Mouse (Mus musculus): ENCODE data around the gene Zfp560. TPM values are rescaled to one million over a fixed set of nuclear protein-coding genes. Genes with fewer than 3 reads are reported as not detected.
"Not testable (repeated sequence)": the region's sequence is repeated elsewhere in the genome, so short reads cannot be mapped to it uniquely, and the experiment has no call there.

Gene Zfp560
- polyA plus RNA-seq, 1 experiment from 2014 or later = 33.0 TPM

- H3K9me3 ChIP-seq (replicated peaks; ENCODE audit: control insufficient read depth, low read length) = no peaks in the 10 kb centered on the region
- no peak for ATAC-seq (ENCODE audit: insufficient read depth, low FRiP score)
- no peaks in the 10 kb centered on the region for H3K36me3 ChIP-seq (ENCODE audit: control insufficient read depth, insufficient read depth, low read length)
- H3K27me3 ChIP-seq (ENCODE audit: control insufficient read depth, insufficient read depth, low read length) = no peaks in the 10 kb centered on the region
- H3K4me3 ChIP-seq (replicated peaks; ENCODE audit: low read length) = no peak within 1 kb of the TSS
- H3K9ac ChIP-seq (ENCODE audit: low read length) = no peak within 1 kb of the TSS
- no peak within 1 kb of the TSS for H3K4me2 ChIP-seq (ENCODE audit: low read depth, low read length)
- no peaks in the 10 kb centered on the region for H3K4me1 ChIP-seq (ENCODE audit: control insufficient read depth, insufficient read depth, low read length)
- H3K27ac ChIP-seq (ENCODE audit: low read length) = no peak within 1 kb of the TSS
These were observed 49.0 kb downstream of the Zfp560 start, which contains the start of gene Olfr18 for GRCm38 (mm10) chr9:20335994-20336393. TSS of gene Olfr18 (minus strand) at chr9:20336094.

GRCm38 (mm10) chr9:20298232-20298631, 86.7 kb downstream of the Zfp560 start, which contains the start of gene Olfr873:
TSS of gene Olfr873 (plus strand) at chr9:20298532.
- H3K9ac ChIP-seq (ENCODE audit: low read length) = no peak within 1 kb of the TSS
- no peak for ATAC-seq (ENCODE audit: insufficient read depth, low FRiP score)
- WGBS = 84% methylated on average over 1 of the region's 1 CpGs

GRCm38 (mm10) chr9:20295562-20295961, 89.4 kb downstream of the Zfp560 start:
- ATAC-seq (ENCODE audit: insufficient read depth, low FRiP score); H3K36me3 ChIP-seq (ENCODE audit: control insufficient read depth, insufficient read depth, low read length); H3K4me2 ChIP-seq (ENCODE audit: low read depth, low read length); H3K4me3 ChIP-seq (replicated peaks; ENCODE audit: low read length); H3K27ac ChIP-seq (ENCODE audit: low read length); H3K9ac ChIP-seq (ENCODE audit: low read length); H3K9me3 ChIP-seq (replicated peaks; ENCODE audit: control insufficient read depth, low read length); H3K27me3 ChIP-seq (ENCODE audit: control insufficient read depth, insufficient read depth, low read length); H3K4me1 ChIP-seq (ENCODE audit: control insufficient read depth, insufficient read depth, low read length): not testable (repeated sequence)
- 73% methylated on average over 5 of the region's 5 CpGs for WGBS

More at GRCm38 (mm10) chr9:20298232-20298631, 86.7 kb downstream of the Zfp560 start, which contains the start of gene Olfr873:
- no peaks in the 10 kb centered on the region for H3K4me1 ChIP-seq (ENCODE audit: control insufficient read depth, insufficient read depth, low read length)
- no peak within 1 kb of the TSS for H3K27ac ChIP-seq (ENCODE audit: low read length)
- H3K4me2 ChIP-seq (ENCODE audit: low read depth, low read length) = no peak within 1 kb of the TSS
- H3K27me3 ChIP-seq (ENCODE audit: control insufficient read depth, insufficient read depth, low read length) = no peaks in the 10 kb centered on the region
- H3K9me3 ChIP-seq (replicated peaks; ENCODE audit: control insufficient read depth, low read length) = no peaks in the 10 kb centered on the region
- H3K4me3 ChIP-seq (replicated peaks; ENCODE audit: low read length) = no peak within 1 kb of the TSS
- H3K36me3 ChIP-seq (ENCODE audit: control insufficient read depth, insufficient read depth, low read length) = no peaks in the 10 kb centered on the region

Other genes with a start within 250 kb of the Zfp560 start
- not detected in 2 replicates for gene Olfr870, start 211.1 kb downstream of the Zfp560 start, polyA plus RNA-seq (2015; fragmentation: Nextera tagmentation; extraction: Ambion mirVana)
- gene Olfr871, start 173.0 kb downstream of the Zfp560 start, polyA plus RNA-seq (2015; fragmentation: Nextera tagmentation; extraction: Ambion mirVana) = not detected in 2 replicates
- gene Olfr872, start 148.1 kb downstream of the Zfp560 start, polyA plus RNA-seq (2015; fragmentation: Nextera tagmentation; extraction: Ambion mirVana) = not detected in 2 replicates
- not detected in 2 replicates for gene Olfr39, start 102.8 kb downstream of the Zfp560 start, polyA plus RNA-seq (2015; fragmentation: Nextera tagmentation; extraction: Ambion mirVana)
- not detected in 2 replicates for gene Olfr873, start 86.6 kb downstream of the Zfp560 start, polyA plus RNA-seq (2015; fragmentation: Nextera tagmentation; extraction: Ambion mirVana)
- not detected in 2 replicates for gene Olfr18, start 49.1 kb downstream of the Zfp560 start, polyA plus RNA-seq (2015; fragmentation: Nextera tagmentation; extraction: Ambion mirVana)
- 15.4 and 18.7 TPM in 2 replicates for gene Zfp26, start 75.0 kb upstream of the Zfp560 start, polyA plus RNA-seq (2015; fragmentation: Nextera tagmentation; extraction: Ambion mirVana)
- gene Zfp426, start 107.6 kb upstream of the Zfp560 start, polyA plus RNA-seq (2015; fragmentation: Nextera tagmentation; extraction: Ambion mirVana) = 18.6 and 18.8 TPM in 2 replicates
- gene Zfp266, start 136.2 kb upstream of the Zfp560 start, polyA plus RNA-seq (2015; fragmentation: Nextera tagmentation; extraction: Ambion mirVana) = 86.8 and 88.6 TPM in 2 replicates
- 15.6 and 16.9 TPM in 2 replicates for gene Zfp846, start 196.1 kb upstream of the Zfp560 start, polyA plus RNA-seq (2015; fragmentation: Nextera tagmentation; extraction: Ambion mirVana)